Mouse (Mus musculus): ENCODE measurements at regions not wholly inside any gene's neighbourhood (a gene's known extent, or its start where the extent isn't known, plus 50 kb on each side); places are given as distances from the start of the nearest gene placed in this dataset.
A peak's percentile ranks its signal among the peaks of the same experiment; 100 is the strongest.

DNA sequence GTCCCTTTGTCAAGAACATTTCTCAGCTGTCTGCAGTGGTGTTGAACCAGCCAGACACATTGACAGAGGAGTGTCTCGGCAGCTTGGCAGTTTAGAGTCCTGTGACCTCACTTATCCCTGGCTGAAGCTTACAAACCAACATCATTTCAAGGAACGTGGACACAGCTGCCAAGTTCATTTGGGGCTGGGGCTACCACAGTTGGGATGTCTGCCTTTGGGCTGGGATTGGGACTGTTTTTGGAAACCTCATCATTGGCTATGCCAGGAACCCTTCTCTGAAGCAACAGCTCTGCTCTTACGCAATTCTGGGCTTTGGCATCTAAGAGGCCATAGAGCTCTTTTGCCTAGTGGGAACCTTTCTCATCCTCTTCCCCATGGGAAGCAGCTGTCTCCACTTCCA, 200.4 kb downstream of the Gm15262 start:
- peak in 1 of 2 experiments; percentile 3 for DNase-seq (ENCODE audit: low spot score in 2 of 2)

DNA sequence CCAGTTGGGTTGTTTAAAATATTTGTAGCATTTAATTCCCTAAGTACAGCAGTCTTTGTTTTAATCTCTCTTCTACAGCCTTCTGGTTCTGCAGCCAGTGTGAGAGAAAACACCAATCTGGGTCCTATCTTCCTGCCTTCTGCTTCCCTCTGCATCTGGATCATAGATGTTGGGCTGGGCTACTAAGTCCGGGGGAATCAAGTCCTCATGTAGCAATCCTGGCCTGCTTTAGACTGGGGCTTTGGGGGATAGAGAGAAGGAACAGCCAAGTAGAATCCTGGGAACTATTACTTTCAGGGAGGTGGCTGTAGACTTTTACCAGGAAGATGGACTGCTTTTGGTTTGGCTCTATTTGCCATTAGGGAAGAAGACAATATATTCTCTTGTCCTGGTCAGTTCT, 205.5 kb upstream of the Rai2 start:
- no peak for DNase-seq (ENCODE audit: low spot score in 2 of 2)

DNA sequence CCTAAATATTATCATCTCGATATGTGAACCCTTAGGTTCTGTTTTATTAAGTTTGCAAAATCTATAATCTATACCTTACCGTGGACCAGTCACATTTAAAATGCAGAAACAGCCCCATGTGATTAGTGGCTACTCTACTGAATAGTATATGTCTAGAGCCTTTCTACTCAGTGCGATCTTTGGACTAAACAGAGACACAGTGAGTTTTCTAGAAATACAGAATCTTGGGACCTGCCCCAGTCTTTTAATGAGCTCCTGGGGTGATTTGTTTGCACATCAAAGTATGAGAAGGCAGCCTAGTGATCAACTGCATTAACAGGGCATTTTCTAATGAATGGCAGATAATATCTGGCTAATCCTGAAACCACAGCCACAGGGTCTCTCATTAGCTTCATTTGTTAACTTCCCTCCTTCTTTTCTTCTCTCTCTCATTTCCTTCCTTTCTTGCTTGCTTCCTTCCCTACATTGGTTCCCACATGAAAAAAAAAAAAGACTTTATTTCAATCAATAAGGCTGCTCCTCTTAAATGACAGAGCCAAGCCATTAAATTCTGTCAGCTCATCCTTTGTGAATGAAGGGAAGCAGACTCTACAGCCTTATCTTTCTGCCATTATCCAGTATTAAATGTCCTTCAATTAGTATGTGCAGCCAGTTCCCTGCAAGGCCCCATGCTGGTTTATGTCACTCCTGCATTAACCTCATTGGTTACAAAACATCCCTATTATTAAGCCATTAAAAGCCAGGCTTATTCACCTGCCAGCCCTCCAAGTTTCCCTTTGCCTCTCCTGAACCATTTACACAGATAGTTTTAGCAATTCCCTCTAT, 193.2 kb upstream of the Rai2 start:
- no peak for DNase-seq (ENCODE audit: low spot score in 2 of 2)

- no peak for DNase-seq (ENCODE audit: low spot score in 2 of 2)
These were observed 192.6 kb upstream of the Rai2 start for GRCm38 (mm10) chrX:161524257-161524646.

GRCm38 (mm10) chrX:161537290-161537689, 179.6 kb upstream of the Rai2 start:
- no peak for DNase-seq (ENCODE audit: low spot score in 2 of 2)

DNA sequence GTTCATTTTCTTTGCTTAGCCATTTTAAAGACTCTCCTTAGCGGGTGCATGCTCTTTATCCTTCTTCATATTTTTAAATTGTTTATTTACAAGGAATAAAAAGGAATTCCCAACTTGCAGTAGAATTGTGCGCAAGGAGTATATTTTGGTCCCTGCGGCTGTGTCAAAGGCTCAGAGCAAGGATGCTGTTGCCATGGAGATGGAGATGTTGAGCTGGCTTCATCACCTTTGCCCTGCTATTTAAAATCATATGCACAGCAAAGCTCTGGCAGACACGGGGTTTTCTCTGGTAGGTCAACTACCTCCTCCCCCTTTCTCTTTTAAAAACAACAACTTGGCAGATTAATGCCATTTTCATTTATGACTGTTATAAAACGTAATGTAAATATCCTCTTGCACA, 160.0 kb upstream of the Rai2 start:
- no peak for DNase-seq (ENCODE audit: low spot score in 2 of 2)

DNA sequence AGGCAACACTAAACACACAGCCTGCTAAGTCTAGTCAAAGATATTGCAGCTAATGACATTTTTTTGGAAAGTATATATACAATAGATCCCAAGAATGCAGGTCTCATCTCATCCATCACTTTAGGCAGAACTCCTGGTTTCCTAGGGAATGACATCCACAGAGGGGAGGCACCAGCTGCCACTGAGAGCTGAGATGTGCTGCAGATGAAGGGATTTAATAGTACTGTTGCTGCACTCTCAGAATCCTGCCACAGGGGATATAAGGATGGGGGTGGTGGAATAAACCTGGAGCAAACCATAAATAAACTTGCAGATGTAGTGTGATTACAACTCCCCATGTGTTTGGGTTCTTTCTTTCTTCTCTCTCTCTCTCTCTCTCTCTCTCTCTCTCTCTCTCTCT, 158.4 kb upstream of the Rai2 start:
- DNase-seq (ENCODE audit: low spot score in 2 of 2), result no peak

- no peak for DNase-seq (ENCODE audit: low spot score in 2 of 2)
These were observed 150.4 kb upstream of the Rai2 start for GRCm38 (mm10) chrX:161566435-161566834.

DNA sequence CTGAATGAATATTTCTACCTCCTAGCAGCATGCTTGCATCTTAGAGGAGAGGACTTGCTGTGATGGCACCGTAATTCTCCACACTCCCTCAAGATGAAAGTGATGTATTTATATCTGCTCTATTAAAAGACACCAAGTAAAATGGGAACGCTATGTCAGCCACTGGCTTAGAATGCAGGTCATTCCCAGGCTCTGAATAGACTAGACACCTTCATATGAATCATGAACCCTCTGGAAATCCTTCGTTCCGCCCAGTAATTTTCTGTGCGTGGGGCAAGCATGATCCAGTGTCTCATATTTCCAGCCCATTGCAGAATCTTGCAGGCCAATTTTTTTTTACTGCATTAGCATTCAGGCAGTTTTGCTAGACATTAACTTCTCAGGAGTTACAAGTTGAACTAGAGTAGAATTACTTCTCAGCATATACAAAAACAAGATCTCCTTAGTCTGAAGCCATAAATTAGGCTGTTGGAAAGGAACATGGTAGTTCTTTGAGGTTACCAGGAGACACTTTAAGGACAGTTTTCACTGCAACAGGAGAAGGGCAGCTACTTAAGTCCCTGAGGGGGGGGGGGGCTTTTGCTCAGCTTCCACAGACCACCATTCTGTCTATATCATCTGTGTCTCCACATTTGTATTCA, 134.7 kb upstream of the Rai2 start:
- DNase-seq (ENCODE audit: low spot score in 2 of 2), result no peak

- no peak for DNase-seq (ENCODE audit: low spot score in 2 of 2)
These were observed 133.0 kb upstream of the Rai2 start for GRCm38 (mm10) chrX:161583872-161584271.

- DNase-seq (ENCODE audit: low spot score in 2 of 2), result no peak
These were observed 83.0 kb upstream of the Rai2 start for GRCm38 (mm10) chrX:161633869-161634268.

GRCm38 (mm10) chrX:161634342-161634741, 82.5 kb upstream of the Rai2 start:
- DNase-seq (ENCODE audit: low spot score in 2 of 2), result peak in 1 of 2 experiments; percentile 21

GRCm38 (mm10) chrX:161635678-161636077, 81.2 kb upstream of the Rai2 start:
- peak in 1 of 2 experiments; percentile 2 for DNase-seq (ENCODE audit: low spot score in 2 of 2)

DNA sequence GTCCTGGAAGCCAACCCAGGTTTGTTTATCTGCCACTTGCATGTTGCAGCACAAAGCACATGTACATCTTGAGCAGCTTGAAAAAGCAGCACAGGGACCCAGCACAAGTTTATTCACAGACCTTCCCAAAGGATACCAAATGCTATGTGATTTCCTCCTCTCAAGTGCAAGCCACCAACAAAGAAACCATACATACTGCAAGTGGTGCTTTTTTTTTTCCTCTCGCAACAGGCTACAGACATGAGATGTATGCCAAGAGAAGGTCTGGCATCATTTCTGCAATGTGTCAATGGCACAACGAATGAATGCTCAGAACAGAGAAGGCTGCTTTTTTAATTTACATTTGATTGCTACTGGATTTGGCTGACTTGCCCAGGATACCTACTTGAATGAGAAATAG, 63.8 kb upstream of the Rai2 start:
- DNase-seq (ENCODE audit: low spot score in 2 of 2), result no peak

DNA sequence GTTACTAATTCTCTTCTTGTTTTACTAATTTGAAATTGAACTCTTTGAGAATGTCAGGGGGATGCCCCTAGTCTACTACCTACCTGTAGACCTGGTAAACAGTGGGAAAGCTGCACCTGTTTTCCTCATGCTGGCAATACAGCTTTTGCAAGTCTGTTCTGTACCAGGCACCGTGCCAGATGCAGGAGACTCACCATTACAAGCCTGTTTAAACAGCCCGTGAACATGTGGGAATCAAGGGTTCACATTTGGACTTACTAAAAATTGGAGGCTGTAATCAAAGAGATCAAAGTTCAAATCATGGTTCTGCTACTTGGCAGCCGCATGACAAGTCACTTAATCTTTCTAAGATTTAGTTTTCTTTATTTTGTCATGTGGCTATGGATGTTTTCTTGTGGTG, 56.8 kb upstream of the Rai2 start:
- DNase-seq (ENCODE audit: low spot score in 2 of 2), result no peak

- DNase-seq (ENCODE audit: low spot score in 2 of 2), result no peak
These were observed 54.9 kb upstream of the Rai2 start for GRCm38 (mm10) chrX:161661936-161662335.

Data from layer of hippocampus, postnatal 14 days (tissue).